Mouse (Mus musculus): ENCODE measurements around the gene Flrt3. TPM values are rescaled to one million over a fixed set of nuclear protein-coding genes. Genes with fewer than 3 reads are reported as not detected.

Gene Flrt3
- polyA plus RNA-seq (2012; rRNA removed; ENCODE audit: low replicate concordance) = 0.32 and 0.34 TPM in 2 replicates

DNA sequence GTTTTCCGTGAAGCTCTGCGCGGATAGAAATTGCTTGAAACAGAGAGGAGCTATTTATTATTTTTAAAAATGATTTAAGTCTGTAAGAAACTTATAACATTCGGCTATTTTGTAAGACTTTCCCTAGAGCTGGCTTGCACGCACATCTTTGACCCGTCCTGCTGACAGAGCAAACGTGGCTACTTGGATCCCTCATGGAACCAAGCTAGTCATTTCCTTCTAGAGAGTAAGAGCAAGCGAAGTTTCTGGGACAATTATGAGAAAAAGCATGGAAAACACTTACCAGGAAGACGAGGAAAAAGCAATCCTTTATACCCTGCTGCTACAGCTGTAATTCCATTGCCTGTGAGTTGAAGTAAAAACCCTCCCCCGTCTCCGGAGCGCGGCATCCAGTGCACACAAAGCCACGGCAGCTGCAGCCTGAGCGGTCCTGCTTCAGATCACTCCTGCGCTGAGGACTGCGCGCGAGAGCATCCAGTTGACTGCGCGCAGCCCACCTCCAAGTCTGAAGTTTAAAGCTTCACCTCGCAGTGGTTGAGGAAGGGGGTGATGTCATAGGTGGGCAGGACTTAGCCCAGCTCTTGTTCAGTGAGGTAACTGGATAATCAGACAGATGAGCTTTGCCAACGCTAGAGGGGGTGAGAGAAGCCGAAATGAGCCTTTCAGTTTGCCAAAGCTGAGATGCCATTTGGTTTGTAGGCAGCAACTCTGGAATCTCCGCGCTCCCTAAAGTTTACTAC, at the start of gene Flrt3:
Flrt3 (minus strand) TSS at position 507 of the 740 bp plus-strand sequence.

